Mouse (Mus musculus): ENCODE data around the gene Rps29. TPM values are rescaled to one million over a fixed set of nuclear protein-coding genes. Genes with fewer than 3 reads are reported as not detected.

Rps29 gene
- polyA plus RNA-seq, 1 experiment from 2014 or later: 1,602 TPM

DNA sequence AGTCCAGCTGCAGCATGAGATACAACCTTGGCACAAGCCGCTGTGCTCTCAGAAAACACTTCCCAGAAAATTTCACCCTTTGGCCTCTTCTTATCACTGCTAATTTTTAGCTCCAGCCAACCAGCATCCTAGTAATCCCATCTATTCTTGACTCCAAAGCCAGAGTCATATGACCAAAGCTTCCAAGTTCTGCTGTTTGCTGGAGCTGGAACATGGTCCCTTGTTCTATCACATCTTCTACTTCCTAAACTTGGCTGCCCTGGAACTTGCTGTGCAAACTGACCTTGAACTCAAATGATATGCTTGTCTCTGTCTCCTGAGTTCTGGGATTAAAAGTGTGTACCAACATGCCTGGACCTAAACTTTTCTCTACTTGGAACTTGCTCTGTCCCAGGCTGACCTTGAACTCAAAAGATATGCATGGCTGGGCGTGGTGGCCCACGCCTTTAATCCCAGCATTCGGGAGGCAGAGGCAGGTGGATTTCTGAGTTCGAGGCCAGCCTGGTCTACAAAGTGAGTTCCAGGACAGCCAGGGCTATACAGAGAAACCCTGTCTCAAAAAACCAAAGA lies 11.7 kb downstream of the Rps29 start:
- Histone ChIP-seq H3K27me3 (replicated peaks; ENCODE audit: control insufficient read depth, insufficient read depth, low read length) (no peaks in the 10 kb centered on the region), H3K4me1 (replicated peaks; ENCODE audit: control insufficient read depth, insufficient read depth, low read length) (no peaks in the 10 kb centered on the region), H3K4me2 (replicated peaks; ENCODE audit: low read depth) (no peak overlapping the region), H3K9ac (ENCODE audit: low read depth, low read length) (no peak overlapping the region), H3K9me3 (ENCODE audit: control insufficient read depth) (no peaks in the 10 kb centered on the region), H3K4me3 (ENCODE audit: low read depth, low read length) (no peak overlapping the region), H3K36me3 (ENCODE audit: control insufficient read depth, insufficient read depth) (no peaks in the 10 kb centered on the region), H3K27ac (ENCODE audit: low read depth, low read length) (no peak overlapping the region)
- no peak for TF ChIP-seq CTCF (IDR thresholded peaks at IDR 0.05; ENCODE audit: low read depth)
- WGBS: 90% methylated on average over 5 of the region's 5 CpGs
- ATAC-seq: no peak

DNA sequence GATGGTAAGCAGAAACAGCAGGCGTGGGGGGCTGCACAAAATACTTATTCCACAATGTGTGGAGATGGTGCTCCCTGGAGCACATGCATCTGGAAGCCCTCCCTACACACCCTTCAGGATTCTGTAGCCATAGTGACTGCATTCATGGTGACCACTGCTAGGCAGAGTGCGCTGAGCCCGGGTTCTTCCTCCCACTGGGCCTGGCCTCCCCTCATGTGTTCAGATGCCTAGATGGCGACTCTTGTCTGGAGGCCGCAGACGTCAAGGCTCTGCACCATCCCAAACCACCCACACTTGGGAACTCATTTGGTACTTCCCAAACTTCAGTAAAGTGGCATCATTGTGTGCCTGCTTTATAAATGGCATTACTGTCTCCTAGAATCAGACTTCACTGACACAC lies 15.5 kb downstream of the Rps29 start:
- Histone ChIP-seq H3K27ac (ENCODE audit: low read depth, low read length) (no peak overlapping the region), H3K9me3 (ENCODE audit: control insufficient read depth) (no peaks in the 10 kb centered on the region), H3K36me3 (ENCODE audit: control insufficient read depth, insufficient read depth) (no peaks in the 10 kb centered on the region), H3K4me1 (replicated peaks; ENCODE audit: control insufficient read depth, insufficient read depth, low read length) (no peaks in the 10 kb centered on the region), H3K4me3 (ENCODE audit: low read depth, low read length) (no peak overlapping the region), H3K9ac (ENCODE audit: low read depth, low read length) (no peak overlapping the region), H3K27me3 (replicated peaks; ENCODE audit: control insufficient read depth, insufficient read depth, low read length) (no peaks in the 10 kb centered on the region), H3K4me2 (replicated peaks; ENCODE audit: low read depth) (no peak overlapping the region)
- no peak for ATAC-seq
- 75% methylated on average over 6 of the region's 6 CpGs for WGBS
- TF ChIP-seq CTCF (IDR thresholded peaks at IDR 0.05; ENCODE audit: low read depth): no peak

DNA sequence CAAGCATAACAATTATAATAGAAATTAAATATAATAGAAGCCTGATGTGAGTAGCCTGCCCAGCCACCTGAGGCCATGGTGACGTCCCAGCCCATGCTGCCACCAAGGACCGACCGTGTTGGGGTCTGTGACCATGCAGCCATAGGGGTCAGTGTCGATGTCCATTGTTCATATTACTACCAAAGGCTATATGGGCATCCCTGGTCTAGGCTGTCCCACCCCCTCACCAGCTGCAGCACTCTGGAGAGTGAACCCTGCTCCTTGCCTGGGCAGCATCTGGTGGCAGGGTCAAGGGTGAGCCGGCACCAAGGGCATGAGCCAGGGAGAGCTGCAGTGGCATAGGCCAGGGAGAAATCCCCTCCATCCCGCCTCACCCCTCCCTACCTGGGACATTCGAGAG lies 19.1 kb downstream of the Rps29 start:
- no peaks in the 10 kb centered on the region for H3K9me3 ChIP-seq (ENCODE audit: control insufficient read depth)
- no peak overlapping the region for H3K4me3 ChIP-seq (ENCODE audit: low read depth, low read length)
- H3K27me3 ChIP-seq (replicated peaks; ENCODE audit: control insufficient read depth, insufficient read depth, low read length): no peaks in the 10 kb centered on the region
- no peak overlapping the region for H3K9ac ChIP-seq (ENCODE audit: low read depth, low read length)
- no peaks in the 10 kb centered on the region for H3K4me1 ChIP-seq (replicated peaks; ENCODE audit: control insufficient read depth, insufficient read depth, low read length)
- no peak for ATAC-seq
- no peak for TF ChIP-seq CTCF (IDR thresholded peaks at IDR 0.05; ENCODE audit: low read depth)
- WGBS: 92% methylated on average over 7 of the region's 7 CpGs
- H3K27ac ChIP-seq (ENCODE audit: low read depth, low read length): no peak overlapping the region
- no peaks in the 10 kb centered on the region for H3K36me3 ChIP-seq (ENCODE audit: control insufficient read depth, insufficient read depth)
- no peak overlapping the region for H3K4me2 ChIP-seq (replicated peaks; ENCODE audit: low read depth)

DNA sequence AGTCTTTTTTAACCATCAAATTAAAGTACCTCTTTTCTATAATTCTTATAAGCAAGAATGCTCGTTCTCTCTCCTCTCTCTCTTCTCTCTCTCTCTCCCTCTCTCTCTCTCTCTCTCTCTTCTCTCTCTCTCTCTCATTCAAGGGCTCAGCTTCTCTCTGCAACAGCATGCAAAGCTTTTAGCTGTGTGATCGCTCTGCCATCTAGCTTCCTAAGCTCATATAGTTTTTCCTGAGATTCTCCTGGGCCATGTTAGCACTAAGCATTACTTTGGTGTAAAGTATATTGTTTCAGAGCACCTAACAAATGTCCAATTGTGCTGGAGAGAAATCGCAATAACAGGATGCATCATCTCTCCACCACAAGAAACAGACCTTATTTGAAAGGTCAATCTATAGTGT lies 19.8 kb downstream of the Rps29 start:
- ATAC-seq: no peak
- no peak for TF ChIP-seq CTCF (IDR thresholded peaks at IDR 0.05; ENCODE audit: low read depth)
- H3K4me1 ChIP-seq (replicated peaks; ENCODE audit: control insufficient read depth, insufficient read depth, low read length): no peaks in the 10 kb centered on the region
- 93% methylated on average over 3 of the region's 3 CpGs for WGBS
- H3K36me3 ChIP-seq (ENCODE audit: control insufficient read depth, insufficient read depth): no peaks in the 10 kb centered on the region
- no peak overlapping the region for H3K27ac ChIP-seq (ENCODE audit: low read depth, low read length)
- H3K9me3 ChIP-seq (ENCODE audit: control insufficient read depth): no peaks in the 10 kb centered on the region
- H3K4me2 ChIP-seq (replicated peaks; ENCODE audit: low read depth): no peak overlapping the region
- H3K4me3 ChIP-seq (ENCODE audit: low read depth, low read length): no peak overlapping the region
- no peaks in the 10 kb centered on the region for H3K27me3 ChIP-seq (replicated peaks; ENCODE audit: control insufficient read depth, insufficient read depth, low read length)
- no peak overlapping the region for H3K9ac ChIP-seq (ENCODE audit: low read depth, low read length)

DNA sequence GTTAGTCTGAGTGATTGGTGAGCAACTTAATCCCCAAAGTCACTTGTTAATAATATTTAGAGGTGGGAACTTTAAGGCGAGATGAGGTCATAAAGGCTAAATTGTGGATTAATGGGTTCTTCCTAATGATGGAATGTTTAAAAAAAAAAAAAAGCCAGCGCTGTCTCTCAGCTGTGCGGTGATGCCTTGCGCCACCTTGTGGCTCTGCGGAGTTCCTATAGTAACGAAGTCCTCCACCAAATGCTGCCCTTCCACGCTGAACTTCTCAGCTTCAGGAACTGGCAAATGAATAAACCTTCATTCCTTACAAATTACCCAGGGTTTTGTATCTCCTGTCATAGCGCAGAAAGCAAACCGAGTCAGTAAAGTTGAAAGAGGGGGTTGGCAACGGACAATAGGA lies 27.0 kb downstream of the Rps29 start:
- H3K9me3 ChIP-seq (ENCODE audit: control insufficient read depth): no peaks in the 10 kb centered on the region
- H3K27me3 ChIP-seq (replicated peaks; ENCODE audit: control insufficient read depth, insufficient read depth, low read length): no peaks in the 10 kb centered on the region
- no peak overlapping the region for H3K27ac ChIP-seq (ENCODE audit: low read depth, low read length)
- no peaks in the 10 kb centered on the region for H3K4me1 ChIP-seq (replicated peaks; ENCODE audit: control insufficient read depth, insufficient read depth, low read length)
- H3K36me3 ChIP-seq (ENCODE audit: control insufficient read depth, insufficient read depth): no peaks in the 10 kb centered on the region
- no peak overlapping the region for H3K9ac ChIP-seq (ENCODE audit: low read depth, low read length)
- no peak overlapping the region for H3K4me2 ChIP-seq (replicated peaks; ENCODE audit: low read depth)
- TF ChIP-seq CTCF (IDR thresholded peaks at IDR 0.05; ENCODE audit: low read depth): peak; percentile 77
- 10% methylated on average over 10 of the region's 10 CpGs for WGBS
- no peak overlapping the region for H3K4me3 ChIP-seq (ENCODE audit: low read depth, low read length)
- no peak for ATAC-seq

DNA sequence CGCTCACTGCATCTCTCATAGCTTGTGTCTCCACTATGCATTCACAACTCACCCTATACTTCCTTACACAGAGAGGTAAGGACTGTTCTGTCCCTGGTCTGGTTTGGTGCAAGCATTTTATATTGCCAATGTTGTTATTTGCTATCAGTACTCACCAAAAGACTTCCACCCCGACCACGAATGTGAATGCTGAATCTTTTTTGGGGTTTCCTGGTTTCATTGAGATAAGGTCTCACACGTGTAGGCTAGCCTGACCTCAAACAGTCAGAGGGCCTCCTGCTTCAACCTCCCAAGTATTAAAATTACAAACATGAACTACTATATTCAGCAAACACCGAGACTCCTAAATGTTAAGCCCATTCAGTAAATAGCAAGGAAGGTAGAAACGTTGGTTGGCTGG lies 27.7 kb downstream of the Rps29 start:
- Histone ChIP-seq H3K9ac (ENCODE audit: low read depth, low read length) (no peak overlapping the region), H3K27ac (ENCODE audit: low read depth, low read length) (no peak overlapping the region), H3K27me3 (replicated peaks; ENCODE audit: control insufficient read depth, insufficient read depth, low read length) (no peaks in the 10 kb centered on the region), H3K4me1 (replicated peaks; ENCODE audit: control insufficient read depth, insufficient read depth, low read length) (no peaks in the 10 kb centered on the region), H3K9me3 (ENCODE audit: control insufficient read depth) (no peaks in the 10 kb centered on the region), H3K4me3 (ENCODE audit: low read depth, low read length) (no peak overlapping the region), H3K4me2 (replicated peaks; ENCODE audit: low read depth) (no peak overlapping the region), H3K36me3 (ENCODE audit: control insufficient read depth, insufficient read depth) (no peaks in the 10 kb centered on the region)
- TF ChIP-seq CTCF (IDR thresholded peaks at IDR 0.05; ENCODE audit: low read depth): no peak
- WGBS: 78% methylated on average over 6 of the region's 6 CpGs
- ATAC-seq: no peak

DNA sequence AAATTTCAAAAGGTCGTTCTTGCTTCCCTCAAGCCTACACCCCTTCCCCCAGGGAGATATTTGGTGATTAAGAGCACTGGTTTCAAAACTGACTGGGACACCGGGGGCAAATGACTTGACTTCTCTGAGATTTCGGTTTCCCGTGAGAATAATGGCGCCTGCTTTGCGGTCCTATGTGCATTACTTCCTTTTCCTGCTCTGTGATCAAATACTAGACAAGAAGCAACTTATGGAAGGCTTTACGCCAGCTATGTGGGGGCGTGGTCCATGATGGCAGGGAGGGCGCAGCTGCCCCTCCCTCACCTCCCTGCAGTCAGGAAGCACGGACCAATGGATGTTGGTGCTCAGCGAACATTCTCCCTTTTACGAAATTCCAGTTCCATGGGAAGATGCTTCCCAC lies 28.5 kb downstream of the Rps29 start:
- H3K9ac ChIP-seq (ENCODE audit: low read depth, low read length): no peak overlapping the region
- H3K27ac ChIP-seq (ENCODE audit: low read depth, low read length): no peak overlapping the region
- 71% methylated on average over 12 of the region's 12 CpGs for WGBS
- H3K36me3 ChIP-seq (ENCODE audit: control insufficient read depth, insufficient read depth): no peaks in the 10 kb centered on the region
- ATAC-seq: no peak
- TF ChIP-seq CTCF (IDR thresholded peaks at IDR 0.05; ENCODE audit: low read depth): no peak
- no peaks in the 10 kb centered on the region for H3K27me3 ChIP-seq (replicated peaks; ENCODE audit: control insufficient read depth, insufficient read depth, low read length)
- H3K4me1 ChIP-seq (replicated peaks; ENCODE audit: control insufficient read depth, insufficient read depth, low read length): no peaks in the 10 kb centered on the region
- no peaks in the 10 kb centered on the region for H3K9me3 ChIP-seq (ENCODE audit: control insufficient read depth)
- H3K4me2 ChIP-seq (replicated peaks; ENCODE audit: low read depth): peak overlapping the region; percentile 25; the same call in 1 of the 2 replicates
- no peak overlapping the region for H3K4me3 ChIP-seq (ENCODE audit: low read depth, low read length)
